Mouse (Mus musculus): Measurements from ENCODE around the gene Camk1d.

Gene Camk1d

GRCm38 (mm10) chr2:5707871-5708733 is 6.2 kb downstream of the Camk1d start:
- DNase-seq (ENCODE audit: low read depth): no peak

DNA sequence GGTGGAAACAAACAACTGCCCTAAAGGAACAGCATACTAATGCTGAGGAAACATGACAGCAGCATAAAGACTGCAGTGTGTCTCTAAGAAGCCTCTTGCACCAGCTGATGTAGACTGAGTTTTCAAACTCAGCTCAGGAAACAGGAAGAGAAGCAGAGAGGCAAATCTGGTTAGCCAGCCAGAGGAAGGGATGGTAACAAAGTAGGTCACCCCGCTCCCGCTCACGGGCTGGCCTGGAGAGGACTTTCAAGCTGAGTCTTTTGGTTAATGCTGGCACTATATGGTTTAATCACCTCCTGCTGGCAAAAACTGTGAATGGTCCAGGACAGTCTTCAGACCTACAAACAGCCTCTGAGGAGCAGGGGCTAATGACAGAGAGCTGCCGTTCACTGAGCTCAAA is 7.7 kb downstream of the Camk1d start:
- no peak for DNase-seq (ENCODE audit: low read depth)

DNA sequence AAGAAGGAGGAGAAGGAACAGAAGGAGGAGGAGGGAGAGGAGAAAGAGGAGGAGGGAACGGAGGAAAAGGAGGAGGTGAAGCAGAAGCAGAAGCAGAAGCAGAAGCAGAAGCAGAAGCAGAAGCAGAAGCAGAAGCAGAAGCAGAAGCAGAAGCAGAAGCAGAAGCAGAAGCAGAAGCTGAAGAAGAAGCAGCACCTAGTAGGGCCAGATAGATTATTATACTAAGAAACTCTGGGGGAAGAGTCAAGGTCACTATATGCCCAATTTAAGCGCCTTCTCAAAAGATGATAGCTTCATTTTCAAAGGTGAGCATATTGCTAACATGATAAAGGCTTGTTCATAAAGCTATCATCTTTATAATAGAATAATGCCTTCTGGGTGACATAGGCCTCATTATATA is 11.9 kb downstream of the Camk1d start:
- no peak for DNase-seq (ENCODE audit: low read depth)

DNA sequence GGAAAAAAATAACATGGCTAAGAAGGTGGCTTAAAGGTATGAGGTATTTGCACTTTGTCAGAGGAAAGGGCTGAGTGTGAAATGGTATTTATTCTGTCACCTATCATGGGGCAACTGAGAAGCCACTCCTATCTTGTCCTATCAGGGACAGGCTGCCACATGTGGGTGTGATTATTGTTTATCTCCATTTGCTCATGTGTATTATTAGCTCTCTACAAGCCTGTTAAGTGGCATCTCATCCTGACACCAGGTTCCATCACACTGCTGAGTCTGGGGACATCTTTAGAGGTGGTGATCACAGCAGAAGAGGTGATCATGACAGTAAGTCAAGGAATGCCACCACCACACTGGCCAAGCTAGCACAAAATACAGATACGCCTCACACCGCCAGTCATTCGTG is 13.4 kb downstream of the Camk1d start:
- DNase-seq (ENCODE audit: low read depth): no peak

DNA sequence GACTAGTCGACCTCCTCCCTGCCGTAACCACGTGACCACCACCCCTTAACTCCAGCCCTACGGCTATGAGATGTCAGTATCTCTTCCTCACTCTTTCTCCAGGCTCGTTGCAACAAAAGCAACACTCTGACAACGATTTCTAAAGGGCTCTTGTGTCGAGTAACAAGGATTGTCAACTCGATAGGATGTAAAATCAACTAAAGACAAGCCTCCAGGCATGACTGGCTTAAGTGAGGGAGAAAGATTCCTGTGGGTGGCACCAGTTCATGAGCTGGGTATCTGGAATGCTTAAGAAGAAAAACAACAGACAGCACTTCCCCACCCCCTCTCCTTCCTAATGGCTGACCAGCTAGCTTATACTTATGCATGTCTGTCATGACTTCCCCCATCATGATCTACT is 15.9 kb downstream of the Camk1d start:
- DNase-seq (ENCODE audit: low read depth): no peak

DNA sequence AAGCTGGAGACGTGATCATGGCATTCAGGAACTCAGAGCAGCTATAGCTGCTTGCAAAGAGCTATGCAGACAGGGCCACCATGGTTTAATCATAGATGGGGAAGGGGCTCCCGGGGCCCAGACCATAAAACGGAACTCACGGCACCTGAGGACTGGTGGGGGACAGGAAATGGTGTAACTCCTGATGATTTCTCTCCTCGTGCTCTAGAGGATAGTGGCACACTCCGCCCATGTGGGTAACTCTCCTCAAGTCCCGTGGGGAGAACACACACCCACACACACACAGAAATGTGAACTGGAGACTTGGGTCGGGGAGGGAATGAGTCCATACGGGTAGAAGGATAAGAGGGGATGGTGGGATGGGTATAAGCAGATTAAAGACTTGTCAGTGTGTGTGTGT is 20.2 kb downstream of the Camk1d start:
- DNase-seq (ENCODE audit: low read depth): no peak

DNA sequence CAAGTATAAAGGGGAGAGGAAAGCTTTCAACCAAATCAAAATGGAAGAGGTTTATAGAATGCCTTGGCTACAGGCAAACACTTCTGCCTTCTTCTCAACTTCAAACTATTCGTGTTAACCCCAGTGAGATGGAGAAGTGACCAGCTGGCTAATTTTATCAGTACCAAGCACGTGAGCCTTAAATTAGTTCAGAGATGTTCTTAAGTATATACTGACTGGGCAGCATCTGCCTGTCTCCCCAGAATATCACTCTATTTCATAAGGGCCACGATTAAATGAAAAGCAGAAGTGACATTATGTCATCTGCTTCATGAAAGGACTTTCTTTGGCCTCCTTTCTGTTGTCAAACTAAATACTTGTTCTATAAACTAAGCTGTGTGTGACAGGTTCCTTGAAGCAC is 22.6 kb downstream of the Camk1d start:
- no peak for DNase-seq (ENCODE audit: low read depth)

GRCm38 (mm10) chr2:5683366-5683765 is 30.9 kb downstream of the Camk1d start:
- no peak for DNase-seq (ENCODE audit: low read depth)

GRCm38 (mm10) chr2:5681909-5682308 is 32.4 kb downstream of the Camk1d start:
- DNase-seq (ENCODE audit: low read depth): no peak

DNA sequence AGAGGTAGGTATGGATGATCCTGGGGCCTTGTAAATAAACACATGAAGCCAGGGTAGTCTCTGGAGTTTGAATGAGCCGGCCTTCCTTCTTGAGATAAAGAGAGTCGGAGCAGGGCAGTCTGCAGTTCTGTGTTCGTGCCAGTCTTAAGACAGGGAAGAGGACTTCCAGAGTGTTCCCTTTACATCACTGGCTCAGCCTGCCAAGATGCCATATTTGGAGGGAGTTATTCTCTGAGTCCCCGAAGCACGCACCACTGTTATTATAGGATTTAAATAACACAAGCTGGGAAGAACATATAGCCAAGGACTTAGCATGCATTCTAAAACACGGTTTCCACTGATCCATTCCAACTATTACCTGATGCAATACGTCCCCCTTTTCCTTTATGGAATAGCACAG is 33.0 kb downstream of the Camk1d start:
- DNase-seq (ENCODE audit: low read depth): no peak

GRCm38 (mm10) chr2:5679055-5679454 is 35.3 kb downstream of the Camk1d start:
- DNase-seq (ENCODE audit: low read depth): no peak

- no peak for DNase-seq (ENCODE audit: low read depth)
These were observed 36.8 kb downstream of the Camk1d start for GRCm38 (mm10) chr2:5677472-5677871.

- DNase-seq (ENCODE audit: low read depth): no peak
These were observed 37.5 kb downstream of the Camk1d start for GRCm38 (mm10) chr2:5676786-5677185.

- DNase-seq (ENCODE audit: low read depth): no peak
These were observed 38.2 kb downstream of the Camk1d start for GRCm38 (mm10) chr2:5676143-5676483.

DNA sequence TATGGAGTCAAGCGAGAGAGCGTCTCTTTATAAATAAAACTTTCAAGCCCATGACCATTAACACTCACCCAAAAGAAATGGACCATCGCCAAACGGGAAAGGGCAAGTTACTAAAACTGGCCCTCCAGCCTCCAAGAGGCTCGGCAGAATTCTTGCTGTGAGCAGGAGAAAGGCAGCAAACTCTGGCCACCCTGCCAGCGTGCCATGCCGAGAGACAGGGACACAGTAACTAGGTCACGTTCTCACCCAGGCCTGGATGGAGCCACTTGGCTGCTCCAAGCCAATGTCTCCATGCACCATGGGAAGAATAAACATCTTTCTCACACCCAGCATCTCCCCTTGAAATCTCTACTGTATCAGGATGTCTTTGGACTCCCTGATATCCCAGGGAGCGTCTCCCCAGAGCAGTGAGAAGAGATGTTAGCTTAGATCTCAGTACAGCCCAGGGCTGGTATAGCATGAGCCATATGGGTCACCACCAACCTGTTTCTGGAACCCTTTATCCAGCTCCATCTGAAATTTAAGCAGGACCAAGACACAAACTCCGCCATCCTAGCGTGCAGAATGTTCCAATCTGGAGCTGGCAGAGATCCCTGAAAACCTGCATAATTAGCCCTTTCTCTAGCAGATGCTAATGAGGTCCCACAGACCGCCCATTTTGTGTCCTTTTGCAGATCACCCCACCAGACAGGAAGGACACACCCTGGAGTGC is 38.7 kb downstream of the Camk1d start:
- no peak for DNase-seq (ENCODE audit: low read depth)

DNA sequence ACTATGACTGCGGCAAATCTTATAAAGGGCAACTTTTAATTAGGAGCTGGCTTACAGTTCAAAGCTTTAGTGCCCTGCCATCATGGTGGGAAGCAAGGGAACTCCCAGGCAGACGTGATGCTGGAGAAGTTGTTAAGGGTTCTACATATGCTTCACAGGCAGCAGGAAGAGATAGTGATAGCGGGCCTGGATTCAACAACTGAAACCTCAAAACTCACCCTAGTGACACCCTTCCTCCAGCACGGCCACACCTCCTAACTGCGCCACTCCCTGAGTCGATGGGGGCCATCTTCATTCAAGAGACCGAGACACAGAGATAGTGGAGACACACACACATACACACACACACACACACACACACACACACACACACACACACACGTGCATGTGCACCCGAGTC is 39.8 kb downstream of the Camk1d start:
- DNase-seq (ENCODE audit: low read depth): no peak

DNA sequence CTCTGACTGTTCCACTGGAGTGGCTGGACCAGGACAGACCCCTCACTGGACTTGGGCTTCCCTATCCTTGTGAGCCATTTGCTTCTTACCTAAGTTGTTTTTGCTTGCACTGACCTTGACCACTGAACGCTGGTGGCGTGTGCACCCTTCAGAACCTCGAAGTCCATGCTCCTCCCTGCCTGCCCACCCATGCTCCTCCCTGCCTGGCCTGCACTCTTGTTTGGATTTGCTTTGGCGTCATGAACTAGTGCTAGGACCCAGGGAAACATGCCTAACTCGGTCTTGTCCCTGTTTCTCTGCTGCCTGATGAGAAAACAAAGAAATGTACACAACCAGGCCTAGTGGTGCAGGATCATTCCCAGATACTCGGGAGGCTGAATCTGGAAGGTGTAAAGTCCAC is 40.5 kb downstream of the Camk1d start:
- no peak for DNase-seq (ENCODE audit: low read depth)

GRCm38 (mm10) chr2:5672906-5673589 is 41.3 kb downstream of the Camk1d start:
- DNase-seq (ENCODE audit: low read depth): no peak

- DNase-seq (ENCODE audit: low read depth): no peak
These were observed 44.2 kb downstream of the Camk1d start for GRCm38 (mm10) chr2:5670146-5670545.

DNA sequence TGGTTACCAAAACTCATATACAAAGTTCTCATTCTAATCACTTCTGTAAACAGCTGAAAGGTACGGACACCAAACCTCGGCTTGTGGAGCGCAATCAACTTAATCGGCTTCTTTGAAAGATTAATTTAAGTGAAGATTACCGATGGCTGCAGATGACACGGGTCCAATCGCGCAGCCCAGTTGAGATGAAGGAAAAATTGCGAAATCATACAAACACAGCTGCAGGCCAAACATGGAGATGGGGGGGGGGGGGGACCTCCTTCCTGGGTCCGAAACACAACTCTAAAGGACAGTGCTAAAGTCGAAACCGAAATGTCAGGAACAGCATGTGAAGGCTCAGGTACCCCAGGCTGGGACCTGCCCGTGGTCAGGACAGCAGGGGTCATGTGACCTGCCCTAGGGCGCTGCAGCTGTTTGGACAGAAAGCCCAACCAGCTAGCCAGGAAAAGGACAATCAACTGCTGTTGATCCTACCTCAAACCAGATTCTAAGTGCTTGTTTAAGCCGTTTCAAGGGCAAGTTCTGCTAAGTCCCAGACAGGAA is 44.7 kb downstream of the Camk1d start:
- no peak for DNase-seq (ENCODE audit: low read depth)

DNA sequence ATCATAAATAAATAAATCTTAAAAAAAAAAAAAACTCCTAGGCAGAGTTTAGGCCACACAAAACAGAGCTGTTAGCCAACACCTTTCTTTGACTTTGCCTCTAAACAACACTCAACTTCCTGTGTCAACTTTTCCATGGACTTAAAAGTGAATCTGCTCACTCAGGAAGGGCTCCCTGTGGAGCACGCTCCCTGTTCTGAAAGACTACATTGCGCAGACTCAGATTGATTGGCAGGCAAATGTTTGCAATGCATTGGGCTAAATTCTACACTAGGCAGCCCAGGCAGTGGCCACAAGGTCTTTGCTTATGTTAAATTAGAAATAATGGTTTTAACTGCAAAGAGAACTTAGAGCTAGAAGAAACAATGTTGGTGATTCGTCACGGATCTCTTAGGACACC is 45.4 kb downstream of the Camk1d start:
- DNase-seq (ENCODE audit: low read depth): no peak

DNA sequence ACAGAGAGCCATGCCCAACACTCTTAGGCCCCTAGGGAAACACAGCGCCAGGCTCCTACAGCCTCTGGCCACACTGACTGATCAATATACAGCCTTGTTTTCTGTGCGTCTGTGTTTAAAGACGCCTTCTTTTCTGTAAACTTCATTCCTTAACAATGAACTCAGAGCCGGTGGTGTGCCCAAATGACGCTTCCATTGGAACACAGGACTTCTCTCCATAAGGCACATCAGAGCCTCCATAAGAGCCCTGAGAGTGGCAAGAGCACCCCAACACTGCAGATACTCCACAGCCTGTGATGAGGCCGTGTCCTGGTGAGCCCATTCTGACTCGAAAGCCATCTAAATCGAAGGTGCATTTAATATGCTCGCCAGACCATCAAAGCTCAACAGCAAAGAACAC is 50.8 kb downstream of the Camk1d start:
- no peak for DNase-seq (ENCODE audit: low read depth)

- no peak for DNase-seq (ENCODE audit: low read depth)
These were observed 52.4 kb downstream of the Camk1d start for GRCm38 (mm10) chr2:5661946-5662345.

Data from 416B (cell line).